Mouse (Mus musculus): ENCODE measurements at regions not wholly inside any gene's neighbourhood (a gene's known extent, or its start where the extent isn't known, plus 50 kb on each side); places are given as distances from the start of the nearest gene placed in this dataset.

DNA sequence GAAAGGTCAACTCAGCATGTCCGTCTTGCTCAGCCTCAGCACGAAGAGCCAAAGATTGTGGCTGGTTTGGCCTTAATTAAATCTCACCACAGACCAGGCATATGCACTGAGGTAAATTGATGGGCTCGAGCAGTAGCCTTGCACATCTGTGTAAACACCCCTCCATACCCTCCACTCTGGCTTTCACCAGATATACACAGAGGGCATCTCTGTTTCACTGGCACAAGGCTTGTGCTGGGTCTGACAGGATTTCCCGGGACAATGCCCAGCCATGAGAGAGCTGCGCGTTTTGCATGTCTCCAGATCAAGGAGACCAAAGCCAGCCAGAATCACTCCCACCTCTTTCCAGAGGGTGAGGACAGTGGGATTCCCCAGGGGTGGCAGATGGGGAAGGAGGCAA is 52.5 kb upstream of the Ret start:
- TF ChIP-seq CTCF (IDR thresholded peaks at IDR 0.05; ENCODE audit: extremely low read depth, insufficient read depth, low read length) (no peak), POLR2A (IDR thresholded peaks at IDR 0.05; ENCODE audit: extremely low read depth, insufficient read depth, low read length) (no peak)
